Mouse (Mus musculus) kidney, postnatal 10 days (tissue): ENCODE results near the gene Odaph.

Experiments
- DNase-seq: peaks from one replicate; pipeline ENCODE4 v3.0.0; 2021; ENCODE audit warnings: mixed read lengths

The Odaph gene

DNA sequence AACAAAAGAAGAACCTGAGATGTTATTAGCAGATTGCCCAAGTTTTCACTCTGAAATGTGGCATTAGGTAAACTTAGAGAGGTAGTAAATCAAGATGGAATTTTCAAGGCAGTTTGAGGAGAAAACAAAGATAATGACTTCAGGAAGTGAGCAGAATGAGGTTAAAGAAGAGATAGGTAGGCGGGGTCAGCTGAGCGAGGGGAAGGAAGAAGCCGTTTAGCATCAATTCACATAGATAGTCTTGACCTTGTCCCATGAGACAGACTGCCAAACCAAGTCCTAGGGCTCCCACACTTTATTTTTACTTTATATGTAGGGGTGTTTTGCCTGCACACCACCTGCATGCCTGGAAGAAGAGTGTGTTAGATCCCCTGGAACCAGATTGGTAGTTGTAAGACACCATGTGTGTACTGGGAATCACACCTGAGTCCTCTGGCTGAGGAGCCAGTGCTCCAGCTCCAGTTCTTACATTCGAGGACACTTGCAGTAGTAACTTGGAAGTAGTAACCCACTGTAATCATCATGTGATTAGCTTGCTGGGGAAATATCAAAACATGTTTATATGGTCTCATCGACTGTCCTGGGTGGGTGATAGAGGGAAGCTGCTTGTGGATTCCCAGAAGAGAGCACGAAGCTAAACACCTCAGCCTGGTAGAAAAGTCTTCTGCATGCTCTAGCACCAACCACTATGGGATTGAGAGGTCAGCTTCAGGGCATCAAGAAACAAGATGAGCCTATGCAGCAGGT, 4.1 kb downstream of the Odaph start:
- no peak for DNase-seq

DNA sequence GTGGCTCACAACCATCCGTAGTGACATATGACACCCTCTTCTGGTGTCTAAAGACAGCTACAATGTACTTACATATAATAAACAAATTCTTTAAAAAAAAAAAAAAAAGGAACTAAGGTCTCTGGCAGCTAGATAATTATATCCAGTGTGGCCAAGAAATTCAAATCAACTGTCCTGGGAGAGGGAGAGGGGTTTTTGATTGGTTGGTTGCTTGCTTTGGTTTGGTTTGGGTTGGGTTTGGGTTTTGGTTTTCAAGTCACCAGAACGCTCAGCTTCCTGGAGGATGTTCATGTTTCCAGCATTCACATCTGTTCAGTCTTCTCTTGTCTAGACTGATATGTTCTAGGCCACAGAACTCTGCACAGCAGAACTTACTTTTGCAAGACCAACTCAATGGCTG, 5.8 kb downstream of the Odaph start:
- DNase-seq: no peak

DNA sequence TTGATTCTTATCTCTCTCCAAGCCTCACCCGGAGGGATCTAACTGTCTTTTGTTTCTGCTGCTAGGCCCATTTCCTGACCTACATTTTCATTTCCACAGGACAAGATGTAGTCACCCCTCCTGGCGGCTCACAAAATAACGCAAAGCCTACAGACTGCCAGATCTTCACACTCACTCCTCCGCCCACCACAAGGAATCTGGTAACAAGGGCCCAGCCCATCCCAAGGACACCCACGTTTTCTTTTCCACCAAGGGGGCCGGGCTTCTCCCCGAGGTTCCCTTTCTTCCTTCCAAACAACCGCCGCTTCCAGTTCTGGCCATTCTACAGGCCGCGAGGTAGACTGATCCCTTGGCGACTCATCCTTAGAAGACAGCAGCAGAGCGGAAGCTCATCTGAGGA, 7.3 kb downstream of the Odaph start:
- peak; percentile 22 for DNase-seq

DNA sequence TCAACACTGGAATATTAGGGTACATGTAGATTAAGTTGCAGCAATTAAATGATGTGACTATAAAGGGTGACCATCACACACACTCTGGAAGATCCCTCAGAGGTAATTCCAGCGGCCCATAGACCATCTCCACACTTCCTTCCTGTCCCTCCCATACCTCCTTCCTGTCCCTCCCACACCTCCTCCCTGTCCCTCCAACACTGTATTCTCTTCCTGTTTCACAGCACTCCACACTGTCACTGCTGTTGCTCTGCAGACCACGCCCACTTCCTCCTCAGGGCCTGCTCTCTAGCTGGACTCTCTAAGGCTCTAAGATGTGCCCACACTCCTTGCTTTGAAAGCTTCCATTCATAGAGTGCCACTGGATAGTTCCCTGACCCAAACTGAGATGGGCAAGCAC, 13.5 kb downstream of the Odaph start:
- peak; percentile 34 for DNase-seq

DNA sequence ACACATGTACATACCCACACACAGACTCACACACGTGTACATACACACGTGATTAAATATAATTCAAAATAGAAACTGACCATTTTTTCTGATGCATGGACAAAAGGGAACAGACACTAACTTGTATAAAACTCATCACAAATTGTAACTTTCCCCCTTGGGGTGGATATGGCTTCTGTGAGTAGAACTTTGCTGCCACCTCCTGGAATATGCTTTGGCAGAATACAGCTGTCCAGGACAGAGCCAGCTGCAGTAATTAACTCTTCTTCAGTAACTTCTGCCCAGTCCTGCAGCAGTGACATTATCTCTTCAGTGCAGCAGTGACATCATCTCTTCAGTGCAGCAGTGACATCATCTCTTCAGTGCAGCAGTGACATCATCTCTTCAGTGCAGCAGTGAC, 15.7 kb downstream of the Odaph start:
- peak; percentile 43 for DNase-seq

DNA sequence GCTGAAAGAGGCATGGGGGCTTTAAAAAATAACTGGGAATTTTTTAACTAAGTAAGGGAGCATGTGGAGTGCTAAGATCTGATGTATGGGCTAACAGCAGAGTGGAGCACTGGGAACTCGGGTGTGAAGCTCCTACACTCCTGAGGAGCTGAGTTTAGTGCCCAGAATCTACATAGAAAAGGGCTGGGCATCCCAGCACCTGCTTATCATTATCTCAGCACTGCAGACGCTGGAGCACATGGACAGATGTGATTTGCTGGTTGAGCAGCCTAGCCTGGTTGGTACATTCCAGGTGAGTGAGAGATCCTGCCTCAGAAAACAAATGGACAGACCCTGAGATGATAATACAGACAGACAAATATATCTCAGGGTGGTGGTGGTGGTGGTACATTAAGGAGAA, 22.6 kb downstream of the Odaph start:
- no peak for DNase-seq

DNA sequence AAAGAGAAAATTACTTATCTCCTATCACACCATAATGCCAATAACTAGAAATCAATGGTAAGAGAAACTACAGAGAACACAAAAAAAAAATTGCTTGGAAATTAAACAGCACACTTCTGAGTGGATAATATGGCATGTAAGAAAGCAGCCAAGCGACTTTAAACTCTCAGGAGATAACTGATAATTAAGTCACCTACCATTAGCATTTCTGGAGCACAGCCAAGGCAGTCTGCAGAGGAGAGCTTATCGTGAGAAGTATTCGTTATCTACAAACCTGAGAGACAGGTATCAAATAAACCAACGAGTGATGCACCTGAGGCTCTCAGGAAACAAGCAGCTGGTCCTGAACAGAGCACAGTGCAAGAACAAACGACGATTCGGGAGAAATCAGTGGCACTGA, 24.5 kb downstream of the Odaph start:
- DNase-seq: no peak

DNA sequence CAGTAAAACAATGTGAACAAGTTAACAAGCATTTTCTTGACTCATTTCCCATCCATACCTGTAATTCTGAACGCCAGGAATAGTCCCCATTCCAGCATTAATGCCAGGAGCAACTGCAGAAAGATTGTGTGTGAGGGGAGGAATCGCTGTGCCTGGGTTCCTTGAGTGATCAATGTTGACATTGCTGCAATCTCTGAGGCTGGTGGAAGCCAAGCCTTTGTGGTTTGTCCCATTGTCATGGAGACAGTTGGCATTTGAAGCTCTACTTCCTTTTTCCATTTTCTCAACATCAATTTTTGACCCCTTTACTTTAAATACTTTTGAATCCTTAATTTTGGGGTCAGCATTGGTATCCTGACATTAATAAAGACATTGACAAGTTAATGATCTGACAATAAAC, 32.7 kb downstream of the Odaph start:
- no peak for DNase-seq

DNA sequence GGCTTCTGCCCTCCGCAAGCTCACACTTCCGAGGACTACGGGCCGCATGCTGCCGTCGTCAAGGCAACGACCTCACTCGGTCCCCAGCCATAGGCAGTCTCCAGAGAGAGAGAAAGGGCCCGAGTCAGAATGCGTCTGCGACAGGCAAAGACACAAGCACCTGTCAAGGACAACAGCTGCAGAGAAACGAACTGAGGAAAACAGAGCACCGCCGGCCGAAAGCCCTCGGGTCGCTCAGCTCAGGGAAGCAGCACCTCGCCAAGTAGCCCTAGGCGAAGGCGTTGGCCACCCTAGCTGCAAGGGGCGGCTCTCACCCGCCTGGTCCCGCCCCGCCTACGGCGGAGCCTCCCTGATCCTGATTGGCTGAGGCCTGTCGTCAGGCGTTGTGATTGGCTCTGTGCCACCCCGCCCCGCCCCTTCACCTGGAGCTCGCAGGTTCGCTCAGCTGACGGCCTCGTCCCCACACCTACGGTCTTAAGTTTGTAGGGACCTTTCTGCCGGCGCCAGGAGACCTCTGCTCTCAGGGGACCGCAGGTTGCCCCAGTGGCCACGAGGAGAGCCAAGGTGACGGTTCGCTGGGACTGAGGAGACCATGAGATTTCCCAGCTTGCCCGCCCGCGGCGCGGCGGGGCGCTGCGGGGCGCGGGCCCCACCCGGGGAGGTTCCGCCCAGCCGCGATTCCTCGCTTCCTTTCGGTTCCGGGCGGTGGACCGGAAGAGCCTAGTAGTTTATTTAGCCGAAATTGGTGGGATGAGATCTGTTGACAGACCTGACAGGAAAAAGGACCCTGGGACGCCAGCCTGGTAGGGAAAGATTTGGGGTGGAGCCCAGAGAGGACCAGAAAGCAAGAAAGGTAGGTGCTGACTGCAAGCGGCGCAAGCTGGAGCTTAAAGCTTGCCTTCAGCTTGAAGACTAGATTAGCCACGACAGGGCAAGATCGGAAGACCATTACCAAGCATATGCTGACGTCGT, 55.4 kb downstream of the Odaph start:
- DNase-seq: peak; percentile 96

DNA sequence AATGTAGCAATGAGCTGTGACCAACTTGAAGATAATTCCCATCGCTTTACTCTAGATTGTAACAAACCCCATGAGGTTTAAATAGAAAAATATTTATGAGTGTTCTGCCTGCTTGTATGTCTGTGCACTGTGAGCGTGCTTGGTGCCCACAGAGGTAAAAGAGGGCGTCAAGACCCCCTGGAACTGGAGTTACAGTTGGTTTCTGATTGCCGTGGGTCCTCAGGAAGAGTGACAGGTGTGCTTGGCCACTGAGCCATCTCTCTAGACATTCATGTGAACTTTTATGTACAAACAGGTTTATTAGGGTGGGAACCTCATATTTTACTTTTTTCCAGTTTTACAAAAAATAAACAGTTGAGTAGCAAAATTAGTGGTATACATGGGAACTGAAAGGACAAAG, 56.5 kb downstream of the Odaph start, which contains the start of gene Cdkl2:
TSS of gene Cdkl2 (minus strand) at position 101 of the 400 bp plus-strand sequence.
- no peak for DNase-seq
